Mouse (Mus musculus) intestine, embryonic 14.5 days (tissue): ENCODE results near the gene Catsper2. TPM values are rescaled to one million over a fixed set of nuclear protein-coding genes. Genes with fewer than 3 reads are reported as not detected.

Source experiments
- ATAC-seq: fragments of 200-750 bp; cut with Nextera tagmentation; replicated peaks from 2 replicates; pipeline ENCODE4 v1.8.0; 2017; ENCODE audit warnings: low read depth, moderate number of reproducible peaks, moderate TSS enrichment, moderate library complexity; ENCODE audit not compliant: low FRiP score, low TSS enrichment
- DNase-seq: peaks from one replicate; pipeline ENCODE4 v3.0.0-alpha.2; 2018; ENCODE audit warnings: low spot score
- H3K27ac ChIP-seq: fragments of 300-500 bp; sonication (generic); 2 replicates; pipeline ENCODE4 v1.5.1; 2014; ENCODE audit warnings: low read depth, mild to moderate bottlenecking, control low read depth
- H3K27me3 ChIP-seq: fragments of 300-500 bp; sonication (generic); replicated peaks from 2 replicates; pipeline ENCODE4 v1.6.1; 2014; ENCODE audit warnings: low read length, control low read depth; ENCODE audit not compliant: control insufficient read depth, insufficient read depth
- H3K36me3 ChIP-seq: fragments of 300-500 bp; sonication (generic); 2 replicates; pipeline ENCODE4 v1.6.1; 2014; ENCODE audit warnings: low read length, control low read depth; ENCODE audit not compliant: control insufficient read depth, insufficient read depth
- H3K4me1 ChIP-seq: fragments of 300-500 bp; sonication (generic); replicated peaks from 2 replicates; pipeline ENCODE4 v1.6.1; 2014; ENCODE audit warnings: low read length, control low read depth, mixed read lengths; ENCODE audit not compliant: control insufficient read depth, insufficient read depth
- H3K4me2 ChIP-seq: fragments of 300-500 bp; sonication (generic); 2 replicates; pipeline ENCODE4 v1.6.1; 2014; ENCODE audit warnings: low read length
- H3K4me3 ChIP-seq: fragments of 300-500 bp; sonication (generic); 2 replicates; pipeline ENCODE4 v1.5.1; 2014; ENCODE audit warnings: low read depth, low read length, control low read depth, mixed read lengths
- H3K9ac ChIP-seq: fragments of 300-500 bp; sonication (generic); 2 replicates; pipeline ENCODE4 v1.6.1; 2014; ENCODE audit warnings: mild to moderate bottlenecking, low read length
- H3K9me3 ChIP-seq: fragments of 300-500 bp; sonication (generic); 2 replicates; pipeline ENCODE4 v1.6.1; 2016; ENCODE audit warnings: low read length, control low read depth; ENCODE audit not compliant: control insufficient read depth
- WGBS: fragments of 180-500 bp; shearing (Covaris S2); extraction: QIAGEN DNeasy Blood & Tissue Kit; methylation state at CpG from one replicate; pipeline ENCODE4 v1.1.7; 2014; 5-methylcytosine and 5-hydroxymethylcytosine counted together
- polyA plus RNA-seq: library from polyadenylated mRNA; unstranded; fragments of >200 nt; fragmentation: Nextera tagmentation; extraction: Ambion mirVana; gene quantifications from 2 replicates; pipeline ENCODE4 v1.2.1, GENCODE M21; 2014

Catsper2 gene
- polyA plus RNA-seq, 1 experiment from 2014 or later: 2.2 TPM

- peak; percentile 83 for ATAC-seq
- Histone ChIP-seq H3K27me3 (peaks cover 6% of the 10 kb centered on the region; the same call in 1 of the 2 replicates), H3K36me3 (peaks cover 20% of the 10 kb centered on the region), H3K27ac (no peak overlapping the region), H3K9ac (peak overlapping the region; percentile 23), H3K4me2 (peak overlapping the region; percentile 58), H3K9me3 (no peaks in the 10 kb centered on the region), H3K4me1 (peaks cover 2% of the 10 kb centered on the region; the same call in 1 of the 2 replicates), H3K4me3 (peak overlapping the region; percentile 42)
- DNase-seq: peak; percentile 88
- 1% methylated on average over 30 of the region's 30 CpGs for WGBS
Measured at GRCm38 (mm10) chr2:121442259-121443067, 28.9 kb upstream of the Catsper2 start.

GRCm38 (mm10) chr2:121441800-121442199 is 28.2 kb upstream of the Catsper2 start:
- ATAC-seq: peak; percentile 12; the same call in 1 of the 2 replicates
- no peak for DNase-seq
- Histone ChIP-seq H3K27me3 (peaks cover 6% of the 10 kb centered on the region; the same call in 1 of the 2 replicates), H3K4me3 (peak overlapping the region; percentile 42), H3K9ac (peak overlapping the region; percentile 23), H3K9me3 (no peaks in the 10 kb centered on the region), H3K4me2 (peak overlapping the region; percentile 58), H3K4me1 (peaks cover 2% of the 10 kb centered on the region; the same call in 1 of the 2 replicates), H3K36me3 (peaks cover 27% of the 10 kb centered on the region), H3K27ac (no peak overlapping the region)
- WGBS: 12% methylated on average over 11 of the region's 11 CpGs

- no peak overlapping the region for H3K4me3 ChIP-seq
- H3K4me1 ChIP-seq: peaks cover 2% of the 10 kb centered on the region; the same call in 1 of the 2 replicates
- H3K27ac ChIP-seq: no peak overlapping the region
- no peak overlapping the region; the same call in 1 of the 2 replicates for H3K4me2 ChIP-seq
- no peak for ATAC-seq
- 63% methylated on average over 5 of the region's 5 CpGs for WGBS
- H3K9me3 ChIP-seq: no peaks in the 10 kb centered on the region
- no peak for DNase-seq
- H3K36me3 ChIP-seq: peaks cover 32% of the 10 kb centered on the region
- H3K27me3 ChIP-seq: peaks cover 6% of the 10 kb centered on the region; the same call in 1 of the 2 replicates
- no peak overlapping the region for H3K9ac ChIP-seq
Measured at GRCm38 (mm10) chr2:121440834-121441605, 27.4 kb upstream of the Catsper2 start.

GRCm38 (mm10) chr2:121439746-121440145 is 26.2 kb upstream of the Catsper2 start:
- DNase-seq (no peak), ATAC-seq (no peak)
- H3K4me1 ChIP-seq: peaks cover 2% of the 10 kb centered on the region; the same call in 1 of the 2 replicates
- H3K27ac ChIP-seq: no peak overlapping the region
- H3K9me3 ChIP-seq: no peaks in the 10 kb centered on the region
- peaks cover 6% of the 10 kb centered on the region; the same call in 1 of the 2 replicates for H3K27me3 ChIP-seq
- H3K9ac ChIP-seq: no peak overlapping the region
- H3K4me3 ChIP-seq: no peak overlapping the region
- H3K4me2 ChIP-seq: no peak overlapping the region
- WGBS: 75% methylated on average over 4 of the region's 4 CpGs
- peaks cover 45% of the 10 kb centered on the region for H3K36me3 ChIP-seq

- DNase-seq (no peak), ATAC-seq (no peak)
- Histone ChIP-seq H3K4me2 (no peak overlapping the region), H3K36me3 (peaks cover 94% of the 10 kb centered on the region), H3K9ac (no peak overlapping the region), H3K4me1 (no peaks in the 10 kb centered on the region), H3K4me3 (no peak overlapping the region), H3K9me3 (no peaks in the 10 kb centered on the region), H3K27ac (no peak overlapping the region), H3K27me3 (no peaks in the 10 kb centered on the region)
- 100% methylated on average over 1 of the region's 1 CpGs for WGBS
Measured at GRCm38 (mm10) chr2:121434854-121435253, 21.3 kb upstream of the Catsper2 start.

GRCm38 (mm10) chr2:121425890-121426289 is 12.3 kb upstream of the Catsper2 start:
- Histone ChIP-seq H3K4me2 (no peak overlapping the region), H3K4me3 (no peak overlapping the region), H3K27me3 (no peaks in the 10 kb centered on the region), H3K36me3 (peaks cover 98% of the 10 kb centered on the region), H3K9ac (no peak overlapping the region), H3K9me3 (no peaks in the 10 kb centered on the region), H3K4me1 (no peaks in the 10 kb centered on the region), H3K27ac (no peak overlapping the region)
- 92% methylated on average over 2 of the region's 2 CpGs for WGBS
- DNase-seq (no peak), ATAC-seq (no peak)

- no peak overlapping the region for H3K27ac ChIP-seq
- H3K36me3 ChIP-seq: peaks cover 87% of the 10 kb centered on the region
- WGBS: 93% methylated on average over 2 of the region's 2 CpGs
- no peak for ATAC-seq
- H3K4me1 ChIP-seq: no peaks in the 10 kb centered on the region
- no peaks in the 10 kb centered on the region for H3K27me3 ChIP-seq
- no peak overlapping the region for H3K9ac ChIP-seq
- H3K4me2 ChIP-seq: no peak overlapping the region
- H3K9me3 ChIP-seq: no peaks in the 10 kb centered on the region
- DNase-seq: no peak
- no peak overlapping the region for H3K4me3 ChIP-seq
Measured at GRCm38 (mm10) chr2:121423166-121423565, 9.6 kb upstream of the Catsper2 start.

GRCm38 (mm10) chr2:121418476-121418875 is 4.9 kb upstream of the Catsper2 start:
- H3K4me2 ChIP-seq: no peak overlapping the region
- H3K9me3 ChIP-seq: no peaks in the 10 kb centered on the region
- ATAC-seq (no peak), DNase-seq (no peak)
- H3K27me3 ChIP-seq: no peaks in the 10 kb centered on the region
- no peak overlapping the region for H3K4me3 ChIP-seq
- H3K27ac ChIP-seq: no peak overlapping the region
- H3K9ac ChIP-seq: no peak overlapping the region
- peaks cover 58% of the 10 kb centered on the region for H3K36me3 ChIP-seq
- peaks cover 18% of the 10 kb centered on the region for H3K4me1 ChIP-seq
- 86% methylated on average over 3 of the region's 3 CpGs for WGBS
